ENCODE assay signal across 14 mouse cellular contexts in genomic region chr5:54070549-54070948, GRCm38 (mm10).
"Had no signal": no experiment of that assay in that cellular context is flagged by ENCODE, and none has a peak within 500 bp of the region (broad histone marks: within the 10 kb centered on the region; RNA-seq: fewer than 3 reads in every experiment).

No protein-coding gene starts in this region.

- H3K4me3 ChIP-seq: layer of hippocampus, adult 2 months; limb, embryonic 13.5 days; midbrain, embryonic 10.5 days; myocyte; neural tube, embryonic 15.5 days; stomach, embryonic 15.5 days had no signal

- H3K9me3 ChIP-seq: limb, embryonic 13.5 days; midbrain, embryonic 10.5 days; neural tube, embryonic 15.5 days; stomach, embryonic 15.5 days had no signal

- H3K4me2 ChIP-seq: limb, embryonic 13.5 days; neural tube, embryonic 15.5 days; stomach, embryonic 15.5 days had no signal

- H3K27ac ChIP-seq: kidney, postnatal 0 days; layer of hippocampus, adult 2 months; limb, embryonic 13.5 days; liver, embryonic 14.5 days; midbrain, embryonic 10.5 days; neural tube, embryonic 15.5 days; stomach, embryonic 15.5 days had no signal

- H3K4me1 ChIP-seq: midbrain, embryonic 10.5 days had no signal

- H3K36me3 ChIP-seq: limb, embryonic 13.5 days; midbrain, embryonic 10.5 days; neural tube, embryonic 15.5 days; stomach, embryonic 15.5 days had no signal

- H3K27me3 ChIP-seq: limb, embryonic 13.5 days; neural tube, embryonic 15.5 days; stomach, embryonic 15.5 days had no signal

- DNase-seq: kidney, adult 8-10 months; kidney, postnatal 36 days; left cerebral cortex, postnatal 4 days; lung, adult 18-20 months; midbrain, embryonic 14.5 days; thymus, postnatal 36 days had no signal

- H3K9ac ChIP-seq: limb, embryonic 13.5 days; liver, embryonic 14.5 days; neural tube, embryonic 15.5 days; stomach, embryonic 15.5 days had no signal
